Mouse (Mus musculus) right cerebral cortex, adult 2 months (tissue): Measurements from ENCODE around the gene Chp1.
"Not testable (repeated sequence)": the region's sequence is repeated elsewhere in the genome, so short reads cannot be mapped to it uniquely, and the experiment has no call there.

Source experiments
- DNase-seq, 2 experiments: peaks; one replicate each; pipeline ENCODE4 v3.0.0; 2021 to 2022; ENCODE audit warnings: low spot score in 2 of 2

Chp1 gene

DNA sequence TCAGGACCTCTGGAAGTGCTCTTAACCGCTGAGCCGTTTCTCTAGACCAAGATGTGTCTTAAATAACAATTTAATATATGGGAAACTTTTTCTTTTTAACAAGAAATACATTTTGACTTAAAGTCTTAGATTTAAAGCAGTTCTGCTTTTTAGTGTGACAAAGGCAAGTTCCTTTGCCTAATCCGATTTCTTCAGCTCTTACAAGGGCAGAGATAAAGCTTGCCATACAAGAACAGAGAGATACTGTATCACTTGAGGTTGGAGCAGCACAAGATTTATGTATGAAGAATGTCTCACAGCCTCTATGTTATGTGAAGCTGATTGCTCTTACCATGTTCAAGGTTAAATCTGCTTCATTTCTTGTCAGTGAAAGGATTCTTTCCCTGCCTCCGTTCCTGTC, 17.8 kb downstream of the Chp1 start:
- no peak for DNase-seq

DNA sequence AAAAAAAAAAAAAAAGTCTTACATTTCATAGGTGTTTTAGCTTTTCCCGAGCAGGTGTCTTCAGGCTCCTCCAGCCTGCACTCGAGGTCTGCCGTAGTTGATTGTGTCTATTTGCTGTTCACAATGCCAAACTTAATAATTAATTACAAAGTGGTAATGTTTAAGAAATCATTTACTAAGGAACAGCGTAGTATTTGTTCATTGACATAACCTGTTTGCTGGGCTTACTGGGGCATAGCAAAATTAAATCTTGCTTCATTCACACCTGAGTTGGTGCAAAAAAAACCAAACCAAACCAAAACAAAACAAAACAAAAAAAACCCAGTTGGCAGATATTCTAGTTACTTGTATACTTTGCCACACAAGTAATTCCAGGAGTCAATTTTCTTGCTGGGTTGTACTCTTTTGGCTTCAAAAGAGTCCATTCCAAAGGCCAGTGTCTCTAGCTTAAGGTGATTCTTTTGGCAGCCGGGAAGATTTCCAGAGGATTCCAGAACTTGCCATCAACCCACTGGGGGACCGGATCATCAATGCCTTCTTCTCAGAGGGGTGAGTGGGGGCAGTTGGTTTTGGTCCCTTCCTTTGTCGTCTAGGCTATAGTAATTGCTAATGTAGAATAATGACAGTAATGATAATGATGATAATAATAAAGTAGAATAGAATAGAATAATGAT, 18.8 kb downstream of the Chp1 start:
- DNase-seq = no peak

DNA sequence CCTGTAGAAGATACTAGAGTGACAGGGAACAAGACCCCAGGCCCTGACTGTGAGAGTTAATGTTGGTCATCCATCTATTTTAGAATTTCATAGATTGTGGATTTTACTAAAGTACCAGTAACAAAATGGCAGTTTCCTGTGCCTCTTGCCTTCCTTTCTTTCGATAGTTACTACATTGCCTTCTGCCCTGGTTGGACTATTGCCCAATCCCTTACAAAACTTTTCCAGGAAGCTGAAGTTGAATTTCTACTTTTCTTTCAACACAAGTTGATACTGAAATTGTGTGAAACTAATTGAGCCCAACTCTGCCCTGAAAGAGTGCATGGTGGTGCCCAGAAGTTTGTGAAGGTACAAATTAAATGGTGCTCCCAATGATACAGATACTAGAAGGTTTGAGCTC, 25.0 kb downstream of the Chp1 start:
- DNase-seq = no peak

DNA sequence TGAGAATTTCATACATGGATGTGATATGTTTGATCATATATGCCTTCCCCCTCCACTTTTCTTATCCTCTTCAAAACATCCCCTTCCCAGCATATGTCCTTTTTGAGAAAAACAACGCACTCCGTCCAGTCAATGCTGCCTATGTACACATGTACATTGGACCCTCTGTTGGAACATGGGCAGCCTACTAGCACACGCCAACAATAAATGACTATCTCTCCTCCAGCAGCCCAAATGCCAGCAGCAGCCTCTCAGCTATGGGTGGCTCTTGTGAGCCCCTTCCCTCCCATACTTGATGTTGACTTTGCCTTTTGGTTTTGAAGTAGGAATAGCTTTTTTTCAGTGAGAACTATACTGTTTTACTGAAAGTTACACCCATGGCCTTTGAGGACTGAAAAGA, 34.1 kb downstream of the Chp1 start:
- DNase-seq = no peak

DNA sequence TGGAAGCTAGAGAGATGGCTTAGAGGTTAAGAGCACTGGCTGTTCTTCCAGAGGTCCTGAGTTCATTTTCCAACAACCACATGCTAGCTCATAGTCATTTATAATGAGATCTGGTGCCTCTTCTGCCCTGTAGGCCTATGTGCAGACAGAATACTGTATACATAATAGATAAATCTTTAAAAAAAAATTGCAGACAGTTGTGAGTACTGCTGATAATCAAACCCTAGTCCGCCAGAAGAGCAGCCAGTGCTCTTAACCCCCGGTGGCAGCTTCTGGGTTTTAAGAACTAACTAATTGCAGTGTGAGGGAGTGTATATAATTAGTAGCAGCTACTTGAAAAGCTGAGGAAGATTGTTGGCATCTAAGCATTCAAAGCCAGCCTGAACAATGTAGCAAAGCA, 35.9 kb downstream of the Chp1 start:
- no peak for DNase-seq

DNA sequence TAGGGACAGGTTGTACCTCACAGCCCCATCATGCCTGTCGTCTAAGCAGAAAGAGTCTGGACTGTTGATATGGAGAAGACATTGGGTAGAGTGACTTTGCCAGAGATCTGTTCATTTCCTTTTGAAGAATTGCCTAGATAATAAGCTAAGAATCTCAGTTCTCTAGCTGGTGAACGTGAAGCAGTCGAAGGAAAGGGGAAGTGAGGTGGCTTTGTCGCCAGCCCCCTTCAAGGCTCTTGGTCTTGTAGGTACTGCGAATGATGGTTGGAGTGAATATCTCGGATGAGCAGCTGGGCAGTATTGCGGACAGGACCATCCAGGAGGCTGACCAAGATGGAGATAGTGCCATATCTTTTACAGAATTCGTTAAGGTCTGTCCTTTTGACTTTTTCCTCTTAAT, 36.8 kb downstream of the Chp1 start:
- no peak for DNase-seq

DNA sequence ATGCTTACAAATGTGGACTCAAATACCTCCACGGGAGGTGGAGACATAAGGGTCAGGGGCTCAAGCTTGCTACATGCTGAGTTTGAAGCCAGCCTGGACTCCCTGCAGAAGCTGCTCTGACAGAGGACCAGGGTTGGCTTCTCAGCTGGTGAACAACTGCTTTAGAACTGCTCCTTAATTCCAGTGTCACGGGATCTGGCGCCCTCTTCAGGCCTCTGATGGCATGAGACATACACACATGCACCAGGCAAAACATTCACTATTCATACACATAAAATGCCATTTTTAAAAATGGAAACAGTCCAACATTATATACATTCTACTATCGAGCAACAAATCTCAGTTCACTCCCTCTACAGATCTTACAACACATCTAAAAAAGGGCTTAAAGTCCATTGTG, 39.9 kb downstream of the Chp1 start:
- DNase-seq = peak in 1 of 2 experiments; percentile 45

DNA sequence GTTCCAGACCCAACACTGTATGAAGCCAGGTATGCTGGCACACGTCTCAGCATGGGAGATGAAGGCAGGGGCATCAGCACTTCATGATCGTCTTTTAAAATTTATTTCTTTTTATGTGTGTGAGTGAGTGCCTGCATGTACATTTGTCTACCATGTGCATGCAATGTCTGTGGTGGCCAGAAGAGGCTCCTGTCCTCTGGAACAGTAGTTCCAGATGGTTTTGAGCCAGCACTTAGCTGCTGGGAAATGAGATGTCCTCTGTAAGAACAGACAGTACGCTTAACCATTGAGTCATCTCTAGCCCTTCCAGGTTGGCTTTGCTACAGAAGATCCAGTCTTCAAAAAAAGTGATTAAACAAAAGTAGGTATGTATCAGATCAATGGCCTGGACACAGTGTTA, 43.8 kb downstream of the Chp1 start:
- DNase-seq = no peak

DNA sequence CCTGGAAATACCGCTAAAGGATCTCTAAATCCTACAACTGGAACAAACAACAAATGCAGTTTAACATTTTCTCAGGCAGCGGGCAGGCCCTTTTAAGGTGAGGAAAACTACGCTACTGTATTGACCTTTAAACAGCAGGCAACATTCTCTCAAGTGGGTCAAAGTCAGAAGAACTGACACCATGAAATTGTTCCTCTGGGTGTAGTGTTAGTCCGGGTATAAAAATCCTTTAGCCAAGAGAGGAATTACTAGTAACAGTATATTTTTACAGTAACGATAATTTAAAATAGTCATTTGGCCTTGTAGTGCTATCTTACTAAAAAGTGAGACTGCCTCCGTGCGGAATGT, 46.2 kb downstream of the Chp1 start:
- no peak for DNase-seq

DNA sequence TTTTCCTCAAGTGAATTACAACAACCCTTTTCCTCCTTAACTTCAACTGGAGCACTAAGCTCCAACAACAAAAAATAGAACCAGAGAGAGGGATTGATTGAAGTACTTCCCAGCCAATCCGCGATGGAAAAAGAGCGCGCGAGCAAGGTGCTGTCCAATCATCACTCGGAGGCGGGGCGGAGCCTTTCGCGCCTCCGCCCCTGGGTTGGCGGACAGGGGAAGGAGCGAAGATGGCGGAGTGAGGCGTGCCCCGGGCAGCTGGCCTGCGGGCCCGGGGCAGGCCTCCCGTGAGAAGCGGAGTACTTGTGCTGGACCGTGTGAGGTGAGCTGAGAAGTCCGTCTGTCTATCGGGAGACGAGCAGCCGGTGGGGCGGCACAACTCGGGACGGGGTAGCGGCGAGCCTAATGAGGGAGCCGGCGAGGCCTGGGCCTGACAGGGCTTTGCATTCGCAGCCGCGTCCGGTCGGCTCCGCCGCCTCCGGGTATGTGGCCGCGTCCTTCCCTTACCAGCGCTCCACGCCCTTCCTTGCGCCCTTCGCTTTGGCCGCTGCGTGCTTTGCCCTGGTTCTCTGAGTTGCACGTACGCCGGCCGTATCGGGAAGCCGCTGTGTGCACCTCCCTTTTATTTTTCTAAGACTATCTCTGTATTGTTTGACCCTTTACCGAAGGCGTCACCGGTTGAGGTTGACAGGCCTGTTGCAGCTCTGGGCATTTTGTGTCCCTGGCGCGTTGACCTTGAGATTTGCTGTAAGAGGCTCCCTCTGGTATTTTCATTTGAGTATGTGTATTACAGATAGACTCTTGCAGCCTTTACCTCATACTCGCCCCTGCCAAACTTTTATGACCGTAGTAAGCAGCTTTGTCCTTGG, 46.9 kb downstream of the Chp1 start:
- peak; percentile 98 to 99 for DNase-seq

DNA sequence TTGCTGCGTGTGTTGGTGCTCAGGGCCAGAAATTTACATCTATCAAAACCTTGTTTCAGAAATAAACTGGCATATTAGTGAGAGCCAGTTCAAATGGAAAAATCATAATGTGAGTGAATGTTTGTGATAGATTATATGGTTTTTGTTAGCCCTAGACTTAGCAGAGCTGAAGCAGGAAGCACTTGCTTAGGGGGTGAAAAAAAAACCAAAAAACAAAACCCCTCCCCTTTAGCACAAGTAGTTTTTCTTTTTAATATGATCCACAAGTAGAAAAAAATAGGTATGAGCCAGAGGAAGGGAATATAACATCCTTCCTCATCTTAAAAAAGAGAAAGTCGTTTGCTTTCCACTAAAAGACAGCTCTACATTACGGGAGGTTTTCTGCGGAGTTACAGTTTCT, 47.8 kb downstream of the Chp1 start:
- no peak for DNase-seq

DNA sequence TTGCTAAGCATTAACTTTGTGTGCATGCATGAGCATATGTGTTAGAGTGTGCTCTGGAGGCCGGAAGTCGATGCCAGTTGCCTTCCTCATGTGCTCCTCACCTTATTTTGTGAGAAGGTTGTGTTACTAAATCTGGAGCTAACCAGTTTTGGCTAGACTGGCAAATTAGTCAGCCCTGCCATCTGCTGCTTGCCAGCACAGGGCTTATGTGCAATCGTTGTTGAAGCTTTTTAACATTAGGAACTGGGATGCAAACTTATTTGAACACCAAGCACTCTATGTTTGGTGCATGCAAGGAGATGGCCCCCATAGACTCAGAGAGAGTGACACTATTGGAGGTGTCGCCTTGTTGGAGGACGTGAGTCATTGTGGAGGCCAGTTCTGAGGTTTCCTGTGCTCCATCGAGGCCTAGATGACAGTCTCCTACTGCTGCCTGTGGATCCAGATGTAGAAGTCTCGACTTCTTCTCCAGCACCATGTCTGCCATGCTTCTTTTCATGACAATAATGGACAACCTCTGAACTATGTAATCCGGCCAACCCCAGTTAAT, 49.4 kb downstream of the Chp1 start:
- peak; percentile 31 to 64 for DNase-seq

DNA sequence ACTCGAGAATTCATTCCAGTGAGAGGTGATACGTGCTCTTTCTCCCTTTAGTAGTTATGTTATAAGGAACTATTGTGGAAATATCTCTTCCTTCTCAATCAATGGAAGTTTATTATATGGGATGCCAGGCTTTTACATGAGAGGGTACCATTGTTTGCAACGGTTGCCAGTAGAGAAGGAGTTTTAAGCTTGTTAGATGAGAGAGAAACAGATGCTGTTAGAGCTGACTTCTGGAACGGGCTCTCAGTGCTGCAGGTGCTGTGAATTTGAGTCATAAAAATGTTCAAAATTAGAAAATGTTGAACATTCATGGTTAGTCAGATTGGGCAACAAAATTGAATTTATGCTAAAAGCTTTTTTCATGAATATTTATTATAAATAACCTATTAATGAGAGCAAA, 53.5 kb downstream of the Chp1 start:
- DNase-seq = peak in 1 of 2 experiments; percentile 24

DNA sequence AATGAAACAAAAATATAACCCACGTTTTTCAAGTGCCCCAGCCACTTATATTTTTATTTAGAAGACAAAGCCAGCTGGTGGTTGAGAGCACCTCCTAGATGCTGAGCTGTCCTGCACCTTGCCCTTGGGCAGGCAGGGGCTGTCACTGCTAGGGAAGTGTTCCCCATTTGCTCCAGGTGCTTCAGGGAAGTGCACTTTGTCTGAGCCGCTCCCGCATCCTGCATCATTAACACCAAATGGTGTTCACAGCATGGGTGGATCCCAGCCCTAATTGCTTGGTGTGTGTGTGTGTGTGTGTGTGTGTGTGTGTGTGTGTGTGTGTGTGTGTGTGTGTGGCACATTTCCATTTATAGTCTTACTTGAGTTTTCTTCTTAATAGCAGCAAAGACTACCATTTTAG, 54.1 kb downstream of the Chp1 start:
- DNase-seq = peak in 1 of 2 experiments; percentile 34

DNA sequence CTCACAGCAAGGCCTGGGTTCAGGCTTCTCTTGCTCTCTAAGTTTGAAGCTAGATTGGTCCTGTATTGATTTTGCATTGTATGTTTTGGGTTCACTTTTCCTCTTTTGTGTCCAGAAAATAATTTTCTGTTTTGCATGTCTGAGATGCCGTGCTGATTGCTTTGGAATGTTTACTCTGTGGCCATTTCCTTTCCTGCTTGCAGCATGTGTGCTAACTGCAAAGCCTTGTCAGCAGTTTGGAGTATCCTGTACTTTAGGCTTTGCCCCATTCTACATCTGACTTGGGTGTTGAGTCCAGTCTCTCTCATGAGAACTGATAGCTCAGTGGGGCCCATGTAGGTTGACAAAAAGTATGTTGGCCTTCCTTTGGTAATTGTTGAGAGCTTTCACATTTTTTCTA, 55.0 kb downstream of the Chp1 start:
- DNase-seq = no peak

DNA sequence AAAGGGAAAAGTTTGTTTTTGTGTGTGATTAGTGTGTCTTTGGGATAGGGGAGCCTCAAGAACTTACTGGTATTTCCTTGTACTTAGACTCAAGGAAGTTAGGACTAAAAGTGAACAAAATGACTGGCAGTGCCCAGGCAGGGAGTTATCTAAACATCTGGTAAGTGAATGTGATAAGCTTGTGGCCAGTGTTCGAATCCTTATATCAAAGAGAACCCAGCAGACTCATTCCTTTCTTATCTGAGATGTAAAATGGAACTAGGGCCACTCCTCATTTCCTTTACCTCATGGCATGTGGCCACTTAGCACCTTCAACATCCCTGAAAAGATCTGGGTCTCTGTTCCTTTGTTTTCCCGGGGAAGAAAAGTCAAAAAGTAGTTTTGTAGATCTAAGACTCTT, 56.4 kb downstream of the Chp1 start:
- DNase-seq = no peak

DNA sequence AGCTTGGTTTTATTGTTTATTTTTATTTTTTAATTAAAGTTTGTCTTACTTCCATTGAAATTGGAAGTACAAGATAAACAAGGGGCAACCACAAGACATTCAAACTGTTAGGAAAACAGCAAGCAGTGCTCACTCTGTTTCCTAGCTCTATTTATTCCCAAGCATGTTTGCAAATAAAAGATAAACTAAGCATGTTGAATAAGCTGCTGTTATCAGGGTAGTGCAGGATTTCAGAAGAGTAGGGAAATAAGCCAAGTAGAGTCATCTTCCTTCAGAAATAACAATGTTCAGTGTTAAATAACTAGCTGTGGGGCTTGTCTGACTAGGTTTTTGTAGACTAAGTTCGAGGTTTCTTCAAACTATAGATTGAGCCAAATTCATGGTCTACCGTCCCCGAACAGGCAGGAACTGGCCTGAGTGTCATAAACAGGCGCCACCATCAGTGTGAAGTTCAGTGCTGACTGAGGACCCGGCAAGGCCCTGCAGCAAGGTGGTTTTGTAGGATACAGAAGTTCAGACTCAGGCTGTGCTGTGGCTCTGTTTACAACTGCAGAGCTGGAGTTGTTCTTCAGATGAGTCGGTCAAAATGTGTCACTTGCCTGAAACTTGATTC, 58.0 kb downstream of the Chp1 start:
- DNase-seq = no peak

DNA sequence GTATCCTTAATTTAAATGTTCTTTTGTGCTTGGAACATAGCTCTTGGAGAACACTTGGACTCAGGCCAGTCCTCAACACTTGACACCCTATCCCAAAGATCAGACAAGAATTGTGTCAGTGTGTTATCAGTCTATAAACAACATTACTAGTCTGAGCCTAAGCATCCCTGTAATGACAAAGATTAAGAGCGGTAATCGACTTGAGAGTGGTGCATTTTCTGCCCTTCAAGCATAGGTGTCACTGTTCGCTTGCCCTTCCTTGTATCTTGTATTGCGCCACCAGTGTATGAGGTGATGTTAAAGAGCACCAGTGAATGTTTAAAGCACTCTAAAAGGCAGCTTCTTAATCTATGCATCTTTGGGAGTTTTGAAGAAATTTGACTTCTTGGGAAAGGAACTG, 59.5 kb downstream of the Chp1 start:
- DNase-seq = no peak

DNA sequence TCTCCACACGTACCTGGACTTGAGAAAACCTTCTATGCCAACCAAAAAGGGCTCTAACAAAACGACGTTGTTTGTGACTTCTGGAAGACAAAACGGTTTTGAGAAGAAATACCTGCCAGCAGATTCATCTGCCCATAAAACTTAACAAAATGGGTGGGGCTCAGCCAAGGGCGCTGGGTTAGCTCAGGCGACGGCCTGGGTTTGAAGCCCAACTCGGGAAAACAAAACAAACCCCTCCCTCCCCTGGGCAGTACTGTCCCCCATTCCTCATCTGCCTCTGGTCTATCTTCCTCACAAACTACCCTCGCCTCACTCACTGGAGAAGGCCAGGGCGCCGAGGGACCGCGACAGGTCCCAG, 70.3 kb downstream of the Chp1 start:
- no peak for DNase-seq

DNA sequence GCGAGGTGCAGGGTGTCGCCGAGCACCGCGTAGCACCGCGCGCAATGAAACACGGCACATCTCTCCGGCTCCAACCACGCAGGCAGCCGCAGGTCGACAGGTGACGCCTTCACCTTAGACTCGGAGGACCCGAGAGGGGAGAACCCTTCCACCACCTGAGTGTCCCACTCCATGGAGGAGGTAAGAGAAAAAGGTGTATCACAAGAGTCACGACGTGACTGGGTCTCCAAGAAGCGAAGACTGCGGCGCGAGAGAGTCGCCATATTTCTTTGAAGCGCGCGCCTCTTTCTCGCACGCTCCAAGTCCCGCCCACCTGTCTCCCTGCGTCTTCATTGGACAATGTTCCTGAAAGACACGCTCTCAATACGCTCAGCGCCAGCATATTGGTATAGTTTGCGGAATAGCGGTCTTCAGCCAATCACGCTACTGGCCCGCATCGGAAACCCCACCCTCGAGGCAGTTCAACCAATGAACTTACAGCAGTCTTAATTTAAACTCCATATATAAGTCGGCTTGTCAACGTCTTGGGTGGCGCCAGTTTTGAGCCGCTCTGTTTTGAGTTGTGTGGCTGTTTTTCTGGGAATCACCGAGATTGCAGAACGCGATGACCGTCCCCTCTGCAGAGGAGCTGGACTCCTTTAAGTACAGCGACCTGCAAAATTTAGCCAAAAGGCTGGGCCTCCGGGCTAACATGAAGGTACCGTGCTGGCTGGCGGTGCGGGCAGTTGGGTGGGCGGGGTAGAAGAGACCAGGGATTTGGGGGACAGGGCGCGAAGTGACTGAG, 70.9 kb downstream of the Chp1 start, which contains the start of the genes Nusap1 and Oip5:
Gene Nusap1, plus strand, starts transcription at position 100 of the 784 bp plus-strand sequence.
Gene Oip5, minus strand, starts transcription at position 271 of the 784 bp plus-strand sequence.
- DNase-seq = peak; percentile 95 to 97

DNA sequence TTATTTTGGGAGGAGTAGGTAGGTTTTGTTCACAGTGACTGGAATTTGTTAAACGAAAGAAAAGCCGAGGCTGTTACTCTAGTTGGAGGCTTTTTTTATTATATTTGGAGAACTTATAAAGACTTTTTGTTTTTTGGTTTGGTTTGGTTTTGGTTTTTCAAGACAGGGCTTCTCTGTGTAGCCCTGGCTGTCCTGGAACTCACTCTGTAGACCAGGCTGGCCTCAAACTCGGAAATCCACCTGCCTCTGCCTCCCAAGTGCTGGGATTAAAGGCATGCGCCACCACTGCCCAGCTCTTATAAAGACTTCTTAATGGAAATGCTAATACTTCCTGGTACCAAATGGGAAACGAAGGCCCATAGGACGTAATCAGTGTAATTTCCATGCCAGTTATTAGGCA, 71.5 kb downstream of the Chp1 start:
- not testable (repeated sequence) for DNase-seq

DNA sequence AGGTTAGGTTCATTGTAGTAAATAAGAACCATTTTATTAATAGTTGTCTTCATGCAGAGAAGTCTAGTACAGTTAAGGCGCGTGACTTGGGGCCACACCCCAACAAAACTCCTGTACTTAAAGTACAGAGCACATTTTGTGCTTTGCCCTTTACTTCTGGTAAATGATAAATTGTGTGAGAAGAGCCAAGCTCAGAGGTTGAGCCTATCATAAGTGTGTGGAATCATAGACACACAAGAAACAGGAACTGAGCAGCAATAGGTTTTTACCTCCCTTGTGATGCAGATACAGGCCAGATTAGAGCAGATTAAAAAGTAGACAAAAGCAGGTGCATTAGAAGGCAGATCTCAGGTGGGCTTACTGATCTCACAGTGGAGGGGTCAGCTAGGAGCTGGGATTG, 73.8 kb downstream of the Chp1 start:
- no peak for DNase-seq
